Mouse (Mus musculus) limb, embryonic 11.5 days (tissue): ENCODE measurements at regions not wholly inside any gene's neighbourhood (a gene's known extent, or its start where the extent isn't known, plus 50 kb on each side); places are given as distances from the start of the nearest gene placed in this dataset.

ENCODE experiments used
- ATAC-seq: fragments of 200-750 bp; cut with Nextera tagmentation; 2 replicates; pipeline ENCODE4 v1.8.0; 2017; ENCODE audit warnings: low read depth; ENCODE audit not compliant: insufficient number of reproducible peaks, low FRiP score, low TSS enrichment
- DNase-seq: peaks from one replicate; pipeline ENCODE4 v3.0.0-alpha.2; 2015; ENCODE audit warnings: low spot score
- H3K27ac ChIP-seq: fragments of 300-500 bp; sonication (generic); replicated peaks from 2 replicates; pipeline ENCODE4 v1.5.1; 2014; ENCODE audit warnings: low read depth, mild to moderate bottlenecking, low read length
- H3K27me3 ChIP-seq: fragments of 300-500 bp; sonication (generic); 2 replicates; pipeline ENCODE4 v1.6.1; 2014; ENCODE audit warnings: mild to moderate bottlenecking, low read length, mixed read lengths; ENCODE audit not compliant: control insufficient read depth, insufficient read depth
- H3K36me3 ChIP-seq: fragments of 300-500 bp; sonication (generic); 2 replicates; pipeline ENCODE4 v1.6.1; 2014; ENCODE audit warnings: mild to moderate bottlenecking, low read length, moderate library complexity, mixed read lengths; ENCODE audit not compliant: control insufficient read depth, insufficient read depth
- H3K4me1 ChIP-seq: fragments of 300-500 bp; sonication (generic); 2 replicates; pipeline ENCODE4 v1.6.1; 2014; ENCODE audit warnings: low read length, mixed read lengths; ENCODE audit not compliant: control insufficient read depth, insufficient read depth
- H3K4me2 ChIP-seq: fragments of 300-500 bp; sonication (generic); 2 replicates; pipeline ENCODE4 v1.6.1; 2014; ENCODE audit warnings: low read depth, mild to moderate bottlenecking, moderate library complexity; ENCODE audit not compliant: severe bottlenecking
- H3K4me3 ChIP-seq: fragments of 300-500 bp; sonication (generic); 2 replicates; pipeline ENCODE4 v1.5.1; 2014; ENCODE audit warnings: low read depth, low read length
- H3K9ac ChIP-seq: fragments of 300-500 bp; sonication (generic); 2 replicates; pipeline ENCODE4 v1.6.1; 2014; ENCODE audit warnings: mild to moderate bottlenecking, low read length
- H3K9me3 ChIP-seq: fragments of 300-500 bp; sonication (generic); 2 replicates; pipeline ENCODE4 v1.6.1; 2016; ENCODE audit warnings: low read length; ENCODE audit not compliant: control insufficient read depth
- WGBS: fragments of 180-500 bp; shearing (Covaris S2); extraction: QIAGEN DNeasy Blood & Tissue Kit; methylation state at CpG from one replicate; pipeline ENCODE4 v1.1.7; 2014; 5-methylcytosine and 5-hydroxymethylcytosine counted together

- Histone ChIP-seq H3K4me2 (no peak overlapping the region), H3K36me3 (no peaks in the 10 kb centered on the region), H3K9me3 (no peaks in the 10 kb centered on the region), H3K27ac (no peak overlapping the region), H3K4me1 (no peaks in the 10 kb centered on the region), H3K4me3 (no peak overlapping the region), H3K9ac (no peak overlapping the region), H3K27me3 (no peaks in the 10 kb centered on the region)
- ATAC-seq (no peak), DNase-seq (no peak)
- 40% methylated on average over 3 of the region's 3 CpGs for WGBS
Observed at GRCm38 (mm10) chr5:79679051-79679450, 1340.9 kb upstream of the Adgrl3 start.

DNA sequence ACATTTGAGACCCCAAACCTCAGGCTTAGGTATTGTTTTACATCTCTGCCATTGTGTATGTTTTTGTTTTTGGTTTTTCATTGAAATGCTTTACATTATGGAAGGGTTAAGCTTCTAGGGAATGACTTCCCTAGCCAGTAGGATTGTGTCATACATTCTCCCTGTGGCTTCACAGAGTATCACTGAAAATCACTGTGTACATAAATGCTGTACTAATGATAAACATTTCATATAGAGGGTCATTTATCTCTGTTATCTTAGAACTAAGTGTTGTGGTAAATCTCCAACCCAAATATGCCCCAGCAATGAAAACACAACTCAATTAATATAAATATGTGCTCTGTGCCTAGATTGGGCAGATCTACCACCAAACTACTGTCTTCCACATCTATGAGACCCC is 1339.6 kb upstream of the Adgrl3 start:
- ATAC-seq = no peak
- no peak overlapping the region for H3K4me2 ChIP-seq
- no peak for DNase-seq
- H3K9ac ChIP-seq = no peak overlapping the region
- H3K36me3 ChIP-seq = no peaks in the 10 kb centered on the region
- no peak overlapping the region for H3K4me3 ChIP-seq
- no peaks in the 10 kb centered on the region for H3K9me3 ChIP-seq
- no peaks in the 10 kb centered on the region for H3K27me3 ChIP-seq
- H3K4me1 ChIP-seq = no peaks in the 10 kb centered on the region
- H3K27ac ChIP-seq = no peak overlapping the region

- H3K9ac ChIP-seq = no peak overlapping the region
- 81% methylated on average over 1 of the region's 1 CpGs for WGBS
- H3K4me1 ChIP-seq = no peaks in the 10 kb centered on the region
- no peak overlapping the region for H3K4me2 ChIP-seq
- no peak overlapping the region for H3K4me3 ChIP-seq
- DNase-seq = no peak
- no peaks in the 10 kb centered on the region for H3K36me3 ChIP-seq
- H3K27ac ChIP-seq = no peak overlapping the region
- H3K9me3 ChIP-seq = no peaks in the 10 kb centered on the region
- ATAC-seq = no peak
- no peaks in the 10 kb centered on the region for H3K27me3 ChIP-seq
Observed at GRCm38 (mm10) chr5:79706631-79707030, 1313.3 kb upstream of the Adgrl3 start.

- no peak overlapping the region for H3K27ac ChIP-seq
- WGBS = 82% methylated on average over 5 of the region's 5 CpGs
- H3K36me3 ChIP-seq = no peaks in the 10 kb centered on the region
- no peaks in the 10 kb centered on the region for H3K27me3 ChIP-seq
- ATAC-seq (no peak), DNase-seq (no peak)
- no peaks in the 10 kb centered on the region for H3K4me1 ChIP-seq
- no peak overlapping the region for H3K9ac ChIP-seq
- H3K4me3 ChIP-seq = no peak overlapping the region
- H3K4me2 ChIP-seq = no peak overlapping the region
- H3K9me3 ChIP-seq = no peaks in the 10 kb centered on the region
Observed at GRCm38 (mm10) chr5:79734885-79735284, 1285.1 kb upstream of the Adgrl3 start.

- no peak overlapping the region for H3K4me3 ChIP-seq
- no peaks in the 10 kb centered on the region for H3K36me3 ChIP-seq
- no peaks in the 10 kb centered on the region for H3K9me3 ChIP-seq
- H3K9ac ChIP-seq = no peak overlapping the region
- H3K27me3 ChIP-seq = no peaks in the 10 kb centered on the region
- H3K4me2 ChIP-seq = no peak overlapping the region
- no peak overlapping the region for H3K27ac ChIP-seq
- no peak for ATAC-seq
- H3K4me1 ChIP-seq = no peaks in the 10 kb centered on the region
- no peak for DNase-seq
- 89% methylated on average over 1 of the region's 1 CpGs for WGBS
Observed at GRCm38 (mm10) chr5:79784391-79784790, 1235.5 kb upstream of the Adgrl3 start.

DNA sequence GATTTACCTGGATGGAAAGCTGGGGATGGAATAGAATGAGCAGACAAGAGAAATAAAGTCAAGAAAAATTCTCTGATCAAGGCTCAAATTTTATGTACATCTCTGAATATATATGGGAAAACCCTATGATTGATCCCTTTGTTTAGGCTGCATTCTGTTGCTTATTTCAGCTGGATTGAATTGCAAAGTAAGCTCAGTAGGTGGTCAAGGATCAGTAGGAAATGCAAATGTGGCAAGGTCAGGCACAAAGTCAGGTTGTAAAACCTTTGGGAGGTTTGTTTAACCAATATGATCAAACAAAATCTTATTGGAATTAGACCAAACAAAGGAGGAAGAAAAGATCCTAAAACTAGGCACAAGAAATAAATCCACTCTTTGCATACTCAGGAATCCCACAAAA is 1193.4 kb upstream of the Adgrl3 start:
- H3K9ac ChIP-seq = no peak overlapping the region
- peaks cover 2% of the 10 kb centered on the region; the same call in 1 of the 2 replicates for H3K9me3 ChIP-seq
- H3K4me1 ChIP-seq = no peaks in the 10 kb centered on the region
- no peaks in the 10 kb centered on the region for H3K27me3 ChIP-seq
- no peak overlapping the region for H3K27ac ChIP-seq
- no peak for ATAC-seq
- no peak overlapping the region for H3K4me3 ChIP-seq
- DNase-seq = no peak
- H3K4me2 ChIP-seq = no peak overlapping the region
- no peaks in the 10 kb centered on the region for H3K36me3 ChIP-seq

- no peaks in the 10 kb centered on the region for H3K36me3 ChIP-seq
- H3K4me3 ChIP-seq = no peak overlapping the region
- no peaks in the 10 kb centered on the region for H3K9me3 ChIP-seq
- H3K27ac ChIP-seq = no peak overlapping the region
- no peak for DNase-seq
- no peaks in the 10 kb centered on the region for H3K4me1 ChIP-seq
- H3K9ac ChIP-seq = no peak overlapping the region
- 86% methylated on average over 2 of the region's 2 CpGs for WGBS
- no peaks in the 10 kb centered on the region for H3K27me3 ChIP-seq
- H3K4me2 ChIP-seq = no peak overlapping the region
- ATAC-seq = no peak
Observed at GRCm38 (mm10) chr5:79846456-79846855, 1173.5 kb upstream of the Adgrl3 start.

GRCm38 (mm10) chr5:79855866-79856265 is 1164.1 kb upstream of the Adgrl3 start:
- no peaks in the 10 kb centered on the region for H3K36me3 ChIP-seq
- no peak overlapping the region for H3K4me3 ChIP-seq
- no peaks in the 10 kb centered on the region for H3K9me3 ChIP-seq
- H3K27me3 ChIP-seq = no peaks in the 10 kb centered on the region
- DNase-seq (no peak), ATAC-seq (no peak)
- no peak overlapping the region for H3K9ac ChIP-seq
- no peak overlapping the region for H3K27ac ChIP-seq
- no peak overlapping the region for H3K4me2 ChIP-seq
- H3K4me1 ChIP-seq = no peaks in the 10 kb centered on the region
- WGBS = 88% methylated on average over 4 of the region's 4 CpGs

DNA sequence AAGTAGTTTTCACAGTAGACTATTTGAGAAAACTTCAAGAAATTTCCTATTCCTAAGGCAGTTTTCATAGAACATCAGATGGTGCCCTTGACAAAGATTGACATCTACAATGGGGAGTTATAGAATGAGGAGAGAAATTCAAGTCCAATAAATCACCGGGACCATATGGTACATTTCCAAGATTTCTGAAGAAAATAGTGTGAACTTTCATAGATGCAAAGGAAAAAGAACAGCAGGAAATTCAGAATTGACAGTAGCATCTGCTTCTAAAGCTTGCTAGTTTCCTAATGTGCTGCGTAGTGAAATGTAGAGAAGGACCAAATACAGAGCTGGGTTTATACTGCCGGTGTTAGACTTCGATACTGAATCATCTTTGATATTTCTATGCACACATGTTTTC is 1119.2 kb upstream of the Adgrl3 start:
- H3K27ac ChIP-seq = no peak overlapping the region
- H3K9me3 ChIP-seq = no peaks in the 10 kb centered on the region
- WGBS = 92% methylated on average over 4 of the region's 4 CpGs
- no peaks in the 10 kb centered on the region for H3K4me1 ChIP-seq
- no peak for ATAC-seq
- H3K36me3 ChIP-seq = no peaks in the 10 kb centered on the region
- no peaks in the 10 kb centered on the region for H3K27me3 ChIP-seq
- no peak overlapping the region for H3K4me2 ChIP-seq
- no peak overlapping the region for H3K9ac ChIP-seq
- no peak for DNase-seq
- no peak overlapping the region for H3K4me3 ChIP-seq
